Comparison of ENCODE assay signal across 26 mouse cellular contexts in genomic region chr4:134269622-134270021, GRCm38 (mm10). TPM values are rescaled to one million over a fixed set of nuclear protein-coding genes. Genes with fewer than 3 reads are reported as not detected.
DNase-seq lines count a peak whose midpoint lies in the region; ATAC-seq and TF ChIP-seq lines count a peak whose summit lies in the region.
"Not testable (repeated sequence)": the region's sequence is repeated elsewhere in the genome, so short reads cannot be mapped to it uniquely, and the experiment has no call there.
"Had no signal": no experiment of that assay in that cellular context is flagged by ENCODE, and none has a peak within 500 bp of the region (broad histone marks: within the 10 kb centered on the region; RNA-seq: fewer than 3 reads in every experiment).

No protein-coding gene starts in this region.

- peak; percentile 16 for DNase-seq in 3T3-L1 (ENCODE audit: low read depth, low spot score)
- peak; percentile 71 for DNase-seq in CD4-positive, CD25-positive, alpha-beta regulatory T cell, adult 2 months (ENCODE audit: low read depth, low spot score)
- DNase-seq in Patski (ENCODE audit: low read depth, low spot score); heart, adult 2 months; kidney, postnatal 0 days (ENCODE audit: low spot score); liver, postnatal 0 days; midbrain, postnatal 0 days (ENCODE audit: low spot score): not testable (repeated sequence)
- peak; percentile 25 for DNase-seq in thymus, postnatal 4 days

- not testable (repeated sequence) for H3K27ac ChIP-seq in heart, adult 2 months; kidney, postnatal 0 days; liver, postnatal 0 days (ENCODE audit: low read depth); midbrain, postnatal 0 days (ENCODE audit: low read depth, low read length)

- ATAC-seq in Patski; kidney, postnatal 0 days (replicated peaks; ENCODE audit: low FRiP score, low read depth); liver, postnatal 0 days; midbrain, postnatal 0 days (ENCODE audit: low FRiP score): not testable (repeated sequence)

- H3K4me3 ChIP-seq in heart, adult 2 months; kidney, postnatal 0 days (replicated peaks; ENCODE audit: low read depth, low read length); liver, postnatal 0 days (ENCODE audit: low read depth, low read length); midbrain, postnatal 0 days (ENCODE audit: low read depth, low read length): not testable (repeated sequence)

- TF ChIP-seq POLR2A in heart, adult 2 months (IDR thresholded peaks at IDR 0.05; ENCODE audit: insufficient read depth, low read depth, low read length) = not testable (repeated sequence)

- TF ChIP-seq CTCF in Patski (IDR thresholded peaks at IDR 0.05) = peak; percentile 64
- peak; percentile 71 for TF ChIP-seq CTCF in heart, adult 2 months (IDR thresholded peaks at IDR 0.05)
- TF ChIP-seq CTCF in kidney, postnatal 0 days (IDR thresholded peaks at IDR 0.05; ENCODE audit: low read depth) = peak; percentile 61
- peak; percentile 69 for TF ChIP-seq CTCF in liver, postnatal 0 days (IDR thresholded peaks at IDR 0.05; ENCODE audit: low read depth)
- peak; percentile 50 for TF ChIP-seq CTCF in midbrain, postnatal 0 days (IDR thresholded peaks at IDR 0.05)

- not testable (repeated sequence) for H3K79me2 ChIP-seq in heart, adult 2 months (replicated peaks; ENCODE audit: control insufficient read depth, insufficient read depth, low read length)

- intact Hi-C loops in heart, adult 2 months (cut with DNase I) = loop anchor here (2.0 kb wide), 1 partner anchor 17 kb away; the partner anchor contains the start of gene Pdik1l

- not testable (repeated sequence) for H3K9me3 ChIP-seq in kidney, postnatal 0 days (replicated peaks; ENCODE audit: low read length); liver, postnatal 0 days (ENCODE audit: low read length); midbrain, postnatal 0 days (ENCODE audit: low read length)

- H3K4me1 ChIP-seq in heart, adult 2 months (ENCODE audit: control insufficient read depth, insufficient read depth, low read length); kidney, postnatal 0 days (replicated peaks; ENCODE audit: insufficient read depth, low read length); midbrain, postnatal 0 days (ENCODE audit: insufficient read depth, low read length): not testable (repeated sequence)
- peaks cover 14% of the 10 kb centered on the region for H3K4me1 ChIP-seq in liver, postnatal 0 days (ENCODE audit: insufficient read depth)

- POLR2A ChIA-PET in Patski (lab: Charles Lee) = not testable (repeated sequence)

- not testable (repeated sequence) for H3K27me3 ChIP-seq in Patski; heart, adult 2 months (ENCODE audit: control insufficient read depth, insufficient read depth, low read length); kidney, postnatal 0 days (ENCODE audit: insufficient read depth, low read length); liver, postnatal 0 days (ENCODE audit: insufficient read depth, low read length); midbrain, postnatal 0 days (ENCODE audit: insufficient read depth, low read length)

- H3K9ac ChIP-seq in heart, adult 2 months (ENCODE audit: low read depth, low read length); kidney, postnatal 0 days (ENCODE audit: low read depth, low read length); liver, postnatal 0 days (replicated peaks); midbrain, postnatal 0 days (replicated peaks; ENCODE audit: low read length, poor library complexity, severe bottlenecking): not testable (repeated sequence)

- CTCF ChIA-PET in Patski (lab: Charles Lee) = not testable (repeated sequence)

- not testable (repeated sequence) for TF ChIP-seq EP300 in heart, adult 2 months (IDR thresholded peaks at IDR 0.05; ENCODE audit: insufficient read depth, low read depth, low read length); liver, postnatal 0 days (IDR thresholded peaks at IDR 0.05; ENCODE audit: low read depth)

- in situ Hi-C loops in Patski (cut with MboI; ENCODE audit: low pct_unique_long_range_greater_than_20kb) = not testable (repeated sequence)

- not testable (repeated sequence) for H3K4me2 ChIP-seq in kidney, postnatal 0 days (ENCODE audit: low read length); liver, postnatal 0 days (ENCODE audit: low read depth, low read length); midbrain, postnatal 0 days (ENCODE audit: low read depth, low read length, poor library complexity, severe bottlenecking)

- H3K36me3 ChIP-seq in heart, adult 2 months (ENCODE audit: control insufficient read depth, insufficient read depth, low read length); kidney, postnatal 0 days (ENCODE audit: insufficient read depth, low read length); liver, postnatal 0 days (replicated peaks; ENCODE audit: insufficient read depth, low read length); midbrain, postnatal 0 days (ENCODE audit: insufficient read depth, low read length): not testable (repeated sequence)

RNA-seq across cellular contexts. Expression of gene Grrp1, which starts 15.7 kb away (rescaled TPM):
- polyA plus RNA-seq in Patski (2021) = not detected
- 1 to 10 TPM; 5.2 to 5.7 TPM for total RNA-seq in heart, adult 2 months (2021)
- polyA plus RNA-seq in heart, adult 2 months (2012; rRNA removed) = 10.0 and 11.0 TPM in 2 replicates
- 10.8 and 12.3 TPM in 2 replicates for polyA plus RNA-seq in kidney, postnatal 0 days (2015; fragmentation: Nextera tagmentation; extraction: Ambion mirVana)
- polyA plus RNA-seq in liver, postnatal 0 days (2015; fragmentation: Nextera tagmentation; extraction: Ambion mirVana) = 1.4 and 1.5 TPM in 2 replicates
- total RNA-seq in midbrain, postnatal 0 days (2014; rRNA removed) = 18.0 and 27.1 TPM in 2 replicates
- 15.7 and 17.8 TPM in 2 replicates for polyA plus RNA-seq in midbrain, postnatal 0 days (2015; fragmentation: Nextera tagmentation; extraction: Ambion mirVana)
- total RNA-seq: monocyte, adult 5-6 weeks had no signal

RNA-seq across cellular contexts. Expression of gene Pdik1l, which starts 18.1 kb away (rescaled TPM):
- polyA plus RNA-seq in Patski (2021) = 8.7 TPM
- total RNA-seq in heart, adult 2 months (2021) = 1 to 10 TPM; 5.3 to 7.6 TPM
- 1.00 and 4.0 TPM in 2 replicates for polyA plus RNA-seq in heart, adult 2 months (2012; rRNA removed)
- 12.5 and 14.1 TPM in 2 replicates for polyA plus RNA-seq in kidney, postnatal 0 days (2015; fragmentation: Nextera tagmentation; extraction: Ambion mirVana)
- 5.9 and 7.2 TPM in 2 replicates for polyA plus RNA-seq in liver, postnatal 0 days (2015; fragmentation: Nextera tagmentation; extraction: Ambion mirVana)
- 44.8 and 49.7 TPM in 2 replicates for total RNA-seq in midbrain, postnatal 0 days (2014; rRNA removed)
- 27.6 and 30.8 TPM in 2 replicates for polyA plus RNA-seq in midbrain, postnatal 0 days (2015; fragmentation: Nextera tagmentation; extraction: Ambion mirVana)

RNA-seq across cellular contexts. Expression of gene Gm30191, which starts 22.9 kb away (rescaled TPM):
- not detected for polyA plus RNA-seq in Patski (2021)
- not detected for total RNA-seq in heart, adult 2 months (2021)
- not detected in 2 replicates for polyA plus RNA-seq in heart, adult 2 months (2012; rRNA removed)
- polyA plus RNA-seq in kidney, postnatal 0 days (2015; fragmentation: Nextera tagmentation; extraction: Ambion mirVana) = not detected in 2 replicates
- polyA plus RNA-seq in liver, postnatal 0 days (2015; fragmentation: Nextera tagmentation; extraction: Ambion mirVana) = not detected in 2 replicates
- total RNA-seq in midbrain, postnatal 0 days (2014; rRNA removed) = not detected in 2 replicates
- 0.37 and 0.42 TPM in 2 replicates for polyA plus RNA-seq in midbrain, postnatal 0 days (2015; fragmentation: Nextera tagmentation; extraction: Ambion mirVana)
- total RNA-seq: adrenal gland, postnatal 14 days; gastrocnemius, postnatal 25 days; heart, postnatal 4 days; layer of hippocampus, adult 8-10 months; layer of hippocampus, postnatal 25 days; left cerebral cortex, postnatal 4 days; monocyte, adult 5-6 weeks had no signal
- polyA plus RNA-seq: embryonic facial prominence, embryonic 12.5 days; forebrain, embryonic 14.5 days; heart, embryonic 11.5 days; heart, embryonic 16.5 days; kidney, embryonic 15.5 days; limb, embryonic 14.5 days; liver, embryonic 13.5 days; lung, embryonic 16.5 days; midbrain, embryonic 13.5 days; neural tube, embryonic 15.5 days; stomach, embryonic 16.5 days had no signal

RNA-seq across cellular contexts. Expression of gene Zfp593, which starts 24.2 kb away (rescaled TPM):
- polyA plus RNA-seq in Patski (2021) = 10.4 TPM
- total RNA-seq in heart, adult 2 months (2021) = 1 to 10 TPM; 3.3 to 4.3 TPM
- polyA plus RNA-seq in heart, adult 2 months (2012; rRNA removed) = 2.8 and 2.9 TPM in 2 replicates
- 14.0 and 16.3 TPM in 2 replicates for polyA plus RNA-seq in kidney, postnatal 0 days (2015; fragmentation: Nextera tagmentation; extraction: Ambion mirVana)
- polyA plus RNA-seq in liver, postnatal 0 days (2015; fragmentation: Nextera tagmentation; extraction: Ambion mirVana) = 6.1 and 6.2 TPM in 2 replicates
- 10.6 and 15.4 TPM in 2 replicates for total RNA-seq in midbrain, postnatal 0 days (2014; rRNA removed)
- polyA plus RNA-seq in midbrain, postnatal 0 days (2015; fragmentation: Nextera tagmentation; extraction: Ambion mirVana) = 9.2 and 11.1 TPM in 2 replicates

RNA-seq across cellular contexts. Expression of gene E130218I03Rik, which starts 26.2 kb away (rescaled TPM):
- 0.23 TPM for polyA plus RNA-seq in Patski (2021)
- total RNA-seq in heart, adult 2 months (2021) = not detected
- not detected in 2 replicates for polyA plus RNA-seq in heart, adult 2 months (2012; rRNA removed)
- polyA plus RNA-seq in kidney, postnatal 0 days (2015; fragmentation: Nextera tagmentation; extraction: Ambion mirVana) = 0.08 and 0.29 TPM in 2 replicates
- polyA plus RNA-seq in liver, postnatal 0 days (2015; fragmentation: Nextera tagmentation; extraction: Ambion mirVana) = 0.23 and 0.33 TPM in 2 replicates
- not detected in 2 replicates for total RNA-seq in midbrain, postnatal 0 days (2014; rRNA removed)
- 0.31 and 0.49 TPM in 2 replicates for polyA plus RNA-seq in midbrain, postnatal 0 days (2015; fragmentation: Nextera tagmentation; extraction: Ambion mirVana)
- total RNA-seq: adrenal gland, postnatal 14 days; gastrocnemius, postnatal 25 days; heart, postnatal 4 days; layer of hippocampus, adult 8-10 months; layer of hippocampus, postnatal 25 days; left cerebral cortex, postnatal 4 days had no signal
- polyA plus RNA-seq: heart, embryonic 16.5 days had no signal
